Mouse (Mus musculus) liver, adult (tissue): ENCODE results near the gene Yif1a.

Experiments
- GATA4 ChIP-seq: IDR thresholded peaks from 2 replicates; pipeline ENCODE4 v1.6.1; 2014; ENCODE audit warnings: mild to moderate bottlenecking, low read length; ENCODE audit not compliant: insufficient replicate concordance

Gene Yif1a

GRCm38 (mm10) chr19:5087884-5088728 lies at the start of gene Yif1a:
Yif1a (plus strand) TSS chr19:5088538.
- TF ChIP-seq GATA4 = no peak; the same call in 1 of the 2 replicates

DNA sequence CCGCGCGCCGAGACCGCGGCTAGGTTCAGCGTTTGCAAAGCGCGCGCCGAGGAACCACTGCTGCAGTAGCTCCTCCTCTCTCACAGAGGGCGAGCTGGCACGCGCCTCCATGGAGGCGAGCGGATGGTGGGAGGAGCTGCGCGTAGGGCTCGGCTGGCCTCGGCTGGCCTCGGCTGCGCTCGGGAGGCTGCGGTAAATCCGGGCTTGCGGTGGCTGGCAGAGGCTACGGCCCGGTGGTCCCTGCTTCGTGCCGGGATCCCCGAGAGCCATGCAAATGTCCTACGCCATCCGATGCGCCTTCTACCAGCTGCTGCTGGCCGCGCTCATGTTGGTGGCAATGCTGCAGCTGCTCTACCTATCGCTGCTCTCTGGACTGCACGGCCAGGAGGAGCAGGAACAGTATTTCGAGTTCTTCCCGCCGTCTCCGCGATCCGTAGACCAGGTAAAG lies 49.6 kb upstream of the Yif1a start, which contains the start of the genes B4gat1 and AC124502.3:
Gene B4gat1 (plus strand): TSS at position 118 of the 448 bp plus-strand sequence.
Gene AC124502.3 (plus strand): TSS at position 183 of the 448 bp plus-strand sequence.
- TF ChIP-seq GATA4 = no peak

GRCm38 (mm10) chr19:5039301-5040114 lies 48.8 kb upstream of the Yif1a start:
- TF ChIP-seq GATA4 = no peak

- no peak; the same call in 1 of the 2 replicates for TF ChIP-seq GATA4
Measured at GRCm38 (mm10) chr19:5040862-5041523, 47.3 kb upstream of the Yif1a start, which contains the start of gene Brms1. Brms1 (plus strand) TSS chr19:5041354.

DNA sequence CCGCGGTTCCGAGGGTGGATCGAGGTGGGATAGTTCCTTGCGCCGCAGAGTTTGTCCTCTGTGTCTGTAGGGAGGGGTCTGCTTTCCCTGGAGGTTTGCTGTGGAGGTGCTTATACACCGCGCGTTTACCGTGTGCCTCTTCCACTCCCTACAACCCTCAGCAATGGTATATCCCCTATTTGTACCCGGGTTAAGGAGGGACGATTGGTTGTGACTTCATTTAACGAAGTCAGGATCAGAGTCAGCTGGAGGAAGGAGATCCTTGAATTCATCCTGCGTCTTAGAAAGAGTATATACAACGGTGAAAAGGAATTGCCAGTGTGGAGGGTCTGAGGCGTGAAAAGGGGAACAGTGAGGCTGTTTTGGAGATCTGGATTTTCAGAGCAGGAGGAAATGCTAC lies 46.8 kb upstream of the Yif1a start:
- no peak for TF ChIP-seq GATA4

GRCm38 (mm10) chr19:5045531-5045930 lies 42.8 kb upstream of the Yif1a start:
- TF ChIP-seq GATA4 = no peak

GRCm38 (mm10) chr19:5048138-5049056 lies 39.9 kb upstream of the Yif1a start:
- no peak for TF ChIP-seq GATA4

DNA sequence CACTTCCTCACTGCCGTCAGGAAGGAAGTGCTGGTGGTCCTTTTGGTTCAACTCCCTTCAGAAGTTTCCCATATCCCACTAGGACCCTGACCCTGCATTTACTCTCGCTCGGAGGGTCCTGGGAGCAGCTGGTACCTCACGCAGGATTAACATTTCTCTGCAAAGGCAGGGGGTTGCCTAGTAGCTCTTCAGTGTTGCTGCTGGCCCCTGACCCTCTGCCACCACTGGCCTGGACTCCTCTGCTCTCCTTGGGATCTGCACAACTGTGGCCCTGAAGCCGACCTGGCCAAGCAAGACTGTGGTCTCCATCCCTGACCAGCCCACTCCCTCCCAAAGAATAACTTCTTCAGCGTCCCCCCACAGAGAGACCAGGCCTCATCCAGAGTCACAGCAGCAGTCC lies 39.0 kb upstream of the Yif1a start:
- TF ChIP-seq GATA4 = no peak

DNA sequence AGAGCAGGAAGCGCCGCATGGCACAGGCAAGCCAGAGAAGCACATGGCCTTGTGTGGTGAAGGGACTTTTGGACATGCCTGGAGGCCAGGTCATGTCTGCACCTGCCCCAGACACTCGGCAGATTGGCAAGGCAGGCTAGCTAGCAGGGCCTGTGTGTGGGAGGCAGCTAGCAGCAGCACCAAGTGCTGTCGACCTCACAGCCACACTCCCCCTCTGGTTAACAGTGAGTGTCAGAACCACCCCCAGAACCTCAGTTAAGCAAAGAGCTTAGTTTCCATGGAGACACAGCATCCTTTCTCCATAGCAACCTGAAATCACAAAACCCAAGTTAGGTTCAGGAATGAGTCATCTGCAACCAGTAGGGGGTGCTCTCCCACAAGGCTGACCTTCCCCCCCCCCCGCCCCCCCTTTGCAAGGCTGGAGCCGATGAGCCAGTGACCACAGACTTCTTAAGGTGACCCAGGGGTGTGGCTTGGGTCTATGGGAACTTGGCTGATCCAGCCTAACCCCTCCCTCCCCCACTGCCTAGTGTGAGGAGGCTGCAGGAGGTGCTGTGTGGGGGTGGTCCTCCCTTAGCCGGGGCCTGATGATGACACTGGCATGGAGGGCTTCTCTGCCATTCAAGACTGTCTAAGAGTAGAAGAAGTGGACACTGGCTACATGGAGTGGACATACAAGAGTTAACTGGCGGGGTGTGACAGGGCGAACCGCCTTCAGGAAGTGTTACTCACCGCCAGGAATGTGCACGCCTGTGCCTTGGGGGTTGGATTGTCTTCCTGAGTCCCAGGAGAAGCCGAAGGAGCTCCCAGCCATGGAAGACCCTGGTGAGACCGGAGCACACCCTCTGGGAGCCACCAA lies 38.1 kb upstream of the Yif1a start, which contains the start of gene Rin1:
Gene Rin1 (plus strand): TSS at position 435 of the 859 bp plus-strand sequence.
- TF ChIP-seq GATA4 = no peak

GRCm38 (mm10) chr19:5051031-5051430 lies 37.3 kb upstream of the Yif1a start:
- no peak for TF ChIP-seq GATA4

GRCm38 (mm10) chr19:5051515-5051914 lies 36.8 kb upstream of the Yif1a start:
- TF ChIP-seq GATA4 = no peak

- TF ChIP-seq GATA4 = no peak
Measured at GRCm38 (mm10) chr19:5052166-5052822, 36.0 kb upstream of the Yif1a start.

- TF ChIP-seq GATA4 = no peak
Measured at GRCm38 (mm10) chr19:5052853-5053252, 35.5 kb upstream of the Yif1a start.
